ENCODE assay signal across 17 mouse cellular contexts in genomic region chr4:126194916-126195315, GRCm38 (mm10). TPM values are rescaled to one million over a fixed set of nuclear protein-coding genes. Genes with fewer than 3 reads are reported as not detected.
"Had no signal": no experiment of that assay in that cellular context is flagged by ENCODE, and none has a peak within 500 bp of the region (broad histone marks: within the 10 kb centered on the region; RNA-seq: fewer than 3 reads in every experiment).

No protein-coding gene starts in this region.

- DNase-seq: kidney, adult 18-20 months; kidney, adult 9 months; kidney, postnatal 25 days; liver; lung, adult 18-20 months; lung, postnatal 10 days; lung, postnatal 36 days; thymus, postnatal 25 days had no signal

- H3K4me3 ChIP-seq: limb, embryonic 10.5 days; limb, embryonic 13.5 days; liver, embryonic 12.5 days; liver, embryonic 15.5 days; lung, embryonic 15.5 days; midbrain, embryonic 10.5 days; midbrain, embryonic 13.5 days; myocyte had no signal

- H3K9me3 ChIP-seq: limb, embryonic 10.5 days; limb, embryonic 13.5 days; liver, embryonic 12.5 days; liver, embryonic 15.5 days; lung, embryonic 15.5 days; midbrain, embryonic 10.5 days; midbrain, embryonic 13.5 days had no signal

- H3K4me2 ChIP-seq: limb, embryonic 13.5 days; liver, embryonic 12.5 days; liver, embryonic 15.5 days; lung, embryonic 15.5 days; midbrain, embryonic 13.5 days had no signal

- H3K9ac ChIP-seq: limb, embryonic 13.5 days; liver, embryonic 12.5 days; liver, embryonic 15.5 days; lung, embryonic 15.5 days; midbrain, embryonic 13.5 days had no signal

- H3K27me3 ChIP-seq: limb, embryonic 13.5 days; liver, embryonic 12.5 days; liver, embryonic 15.5 days; lung, embryonic 15.5 days; midbrain, embryonic 13.5 days had no signal

- H3K27ac ChIP-seq: limb, embryonic 10.5 days; limb, embryonic 13.5 days; liver, embryonic 12.5 days; liver, embryonic 15.5 days; lung, embryonic 15.5 days; midbrain, embryonic 10.5 days; midbrain, embryonic 13.5 days had no signal

RNA-seq across cellular contexts. Expression of gene Sh3d21, which starts 31.6 kb away (rescaled TPM):
- total RNA-seq: monocyte, adult 5-6 weeks had no signal
